Mouse (Mus musculus): ENCODE data around the gene Gm11938. TPM values are rescaled to one million over a fixed set of nuclear protein-coding genes. Genes with fewer than 3 reads are reported as not detected.

Gene Gm11938
- polyA plus RNA-seq, 1 experiment from 2014 or later, result not detected

DNA sequence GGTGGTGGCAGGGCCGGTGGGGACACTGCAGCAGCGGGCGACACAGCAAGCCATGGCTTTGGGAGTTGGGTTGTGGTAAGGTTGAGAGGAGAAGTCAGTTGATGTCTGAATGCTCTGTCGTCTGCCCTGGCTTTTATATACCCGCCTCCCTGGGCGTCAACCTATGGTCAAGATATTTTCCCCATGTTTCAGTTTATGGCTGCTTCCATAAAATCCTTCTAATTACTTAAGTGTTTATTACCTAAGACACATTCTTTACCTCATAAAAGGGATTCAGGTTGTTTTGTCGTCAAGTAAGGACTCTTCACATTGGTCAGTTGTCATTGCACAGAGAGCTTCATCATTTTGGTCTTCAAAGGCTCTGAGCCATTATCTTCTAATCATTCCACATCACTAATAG is 36.6 kb downstream of the Gm11938 start, which contains the start of gene Krtap3-1:
Gene Krtap3-1, minus strand, starts transcription at position 101 of the 400 bp plus-strand sequence.
- no peaks in the 10 kb centered on the region for H3K36me3 ChIP-seq
- no peak for ATAC-seq
- no peak within 1 kb of the TSS for H3K27ac ChIP-seq
- no peaks in the 10 kb centered on the region for H3K9me3 ChIP-seq
- no peaks in the 10 kb centered on the region for H3K4me1 ChIP-seq (replicated peaks)
- WGBS, result 93% methylated on average over 7 of the region's 7 CpGs
- H3K4me2 ChIP-seq (replicated peaks), result no peak within 1 kb of the TSS
- H3K9ac ChIP-seq (replicated peaks), result no peak within 1 kb of the TSS
- H3K27me3 ChIP-seq, result no peaks in the 10 kb centered on the region
- no peak within 1 kb of the TSS for H3K4me3 ChIP-seq (replicated peaks)

DNA sequence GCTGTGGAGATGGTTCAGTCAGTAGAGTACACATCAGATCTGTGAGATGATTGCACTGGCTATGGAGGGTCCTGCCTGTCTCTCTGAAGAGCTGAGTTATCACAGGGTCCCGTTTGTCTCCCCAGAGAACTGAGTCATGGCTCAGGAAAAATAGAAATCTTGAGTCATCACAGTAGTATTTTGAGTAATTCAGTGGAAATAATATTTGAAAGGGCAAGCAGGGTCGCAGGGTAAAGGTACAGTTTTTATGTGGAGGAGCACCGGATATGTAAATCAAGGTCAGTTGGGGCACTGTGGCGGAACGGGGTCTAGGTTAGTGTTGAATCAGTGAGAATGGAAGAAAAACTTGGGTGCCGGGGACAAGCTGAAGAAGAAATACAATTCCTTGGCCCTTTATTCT is 40.5 kb downstream of the Gm11938 start:
- Histone ChIP-seq H3K4me3 (replicated peaks) (no peak overlapping the region), H3K27ac (no peak overlapping the region), H3K4me1 (replicated peaks) (no peaks in the 10 kb centered on the region), H3K36me3 (no peaks in the 10 kb centered on the region), H3K9me3 (no peaks in the 10 kb centered on the region), H3K4me2 (replicated peaks) (no peak overlapping the region), H3K9ac (replicated peaks) (no peak overlapping the region), H3K27me3 (no peaks in the 10 kb centered on the region)
- 86% methylated on average over 6 of the region's 6 CpGs for WGBS
- ATAC-seq, result no peak

DNA sequence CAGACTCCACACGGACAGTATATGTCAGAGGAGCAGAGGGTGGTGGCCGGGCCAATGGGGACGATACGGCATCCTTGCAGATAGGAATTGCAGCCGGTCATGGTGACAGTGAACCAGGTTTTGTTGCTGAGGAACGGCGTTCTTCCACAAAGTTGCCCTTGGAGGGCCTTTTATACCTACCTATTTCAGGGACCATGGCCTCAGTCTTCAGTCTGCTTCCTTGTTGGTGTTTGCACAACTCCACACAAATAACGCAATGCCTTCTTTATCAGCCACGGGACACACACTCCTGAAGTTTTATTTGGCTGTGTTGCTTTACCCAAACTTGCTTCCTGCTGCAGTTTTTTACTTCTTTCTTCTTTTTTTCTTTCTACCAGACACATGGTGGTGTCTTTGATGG is 43.7 kb downstream of the Gm11938 start, which contains the start of gene Gm11939:
Gene Gm11939, minus strand, starts transcription at position 101 of the 400 bp plus-strand sequence.
- Histone ChIP-seq H3K4me2 (replicated peaks) (no peak within 1 kb of the TSS), H3K36me3 (no peaks in the 10 kb centered on the region)
- 95% methylated on average over 9 of the region's 9 CpGs for WGBS

DNA sequence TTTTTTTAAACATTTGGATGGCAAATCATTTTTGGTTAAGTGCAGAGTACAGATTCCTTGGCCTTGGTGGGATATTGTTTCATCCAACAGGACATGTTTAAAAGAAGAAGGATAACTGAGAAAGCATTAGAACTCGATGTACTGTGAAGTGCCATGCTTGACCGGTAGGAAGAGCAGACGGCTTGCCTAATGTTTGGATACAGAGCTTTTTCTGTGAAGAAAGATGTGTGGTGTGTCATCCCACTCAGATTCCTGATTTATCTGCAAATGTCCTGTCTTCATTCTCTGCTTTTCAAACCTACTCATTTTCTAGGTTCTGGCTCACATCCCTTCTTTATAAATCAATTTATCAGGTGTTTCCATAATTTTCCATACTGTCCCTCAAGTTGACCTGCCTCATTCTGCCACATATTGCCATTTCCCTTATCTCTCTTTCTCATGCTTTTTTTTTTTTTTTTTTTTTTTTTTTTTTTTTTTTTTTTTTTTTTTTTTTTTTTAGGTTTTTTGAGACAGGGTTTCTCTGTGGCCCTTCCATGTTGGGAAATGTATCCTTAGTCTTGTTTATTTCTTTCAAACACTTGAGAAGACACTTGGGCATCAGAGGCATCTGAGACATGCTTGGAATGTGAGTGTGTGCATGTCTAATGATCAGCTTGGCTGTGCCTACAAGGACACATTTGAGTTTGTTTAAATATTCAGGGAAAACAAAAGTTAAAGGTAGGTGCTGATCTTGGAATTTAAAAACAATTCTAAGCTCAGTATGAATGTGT is 44.9 kb downstream of the Gm11938 start:
- Histone ChIP-seq H3K4me3 (replicated peaks) (no peak overlapping the region), H3K4me2 (replicated peaks) (no peak overlapping the region), H3K36me3 (no peaks in the 10 kb centered on the region), H3K9me3 (no peaks in the 10 kb centered on the region), H3K27me3 (no peaks in the 10 kb centered on the region), H3K27ac (no peak overlapping the region), H3K9ac (replicated peaks) (no peak overlapping the region), H3K4me1 (replicated peaks) (no peaks in the 10 kb centered on the region)
- ATAC-seq, result no peak
- 79% methylated on average over 3 of the region's 3 CpGs for WGBS

More for the DNA sequence above, 43.7 kb downstream of the Gm11938 start, which contains the start of gene Gm11939:
- H3K4me3 ChIP-seq (replicated peaks), result no peak within 1 kb of the TSS
- no peaks in the 10 kb centered on the region for H3K9me3 ChIP-seq
- H3K9ac ChIP-seq (replicated peaks), result no peak within 1 kb of the TSS
- no peaks in the 10 kb centered on the region for H3K4me1 ChIP-seq (replicated peaks)
- no peaks in the 10 kb centered on the region for H3K27me3 ChIP-seq
- no peak within 1 kb of the TSS for H3K27ac ChIP-seq
- ATAC-seq, result no peak

DNA sequence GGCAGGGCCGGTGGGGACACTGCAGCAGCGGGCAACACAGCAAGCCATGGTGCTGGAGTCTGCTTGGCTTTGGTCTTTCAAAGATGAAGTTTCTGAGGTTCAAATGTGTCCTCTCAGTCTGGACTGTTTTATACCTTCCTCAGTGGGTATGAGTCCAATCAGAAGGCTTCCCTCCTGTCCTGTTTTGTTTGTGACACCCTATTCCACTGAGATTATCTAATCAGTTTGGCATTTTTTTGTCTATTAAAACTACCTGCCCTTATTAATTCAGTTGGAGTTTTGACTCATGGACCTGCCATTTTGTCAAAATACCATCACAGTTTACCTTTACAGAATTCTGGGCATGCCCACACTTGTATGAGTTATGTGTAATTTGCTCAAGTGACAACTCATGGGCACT is 46.4 kb downstream of the Gm11938 start, which contains the start of gene Krtap3-2:
Gene Krtap3-2, minus strand, starts transcription at position 101 of the 400 bp plus-strand sequence.
- no peaks in the 10 kb centered on the region for H3K27me3 ChIP-seq
- no peak for ATAC-seq
- H3K9ac ChIP-seq (replicated peaks), result no peak within 1 kb of the TSS
- no peak within 1 kb of the TSS for H3K4me3 ChIP-seq (replicated peaks)
- no peaks in the 10 kb centered on the region for H3K36me3 ChIP-seq
- H3K4me1 ChIP-seq (replicated peaks), result no peaks in the 10 kb centered on the region
- no peak within 1 kb of the TSS for H3K4me2 ChIP-seq (replicated peaks)
- 88% methylated on average over 2 of the region's 2 CpGs for WGBS
- no peaks in the 10 kb centered on the region for H3K9me3 ChIP-seq
- H3K27ac ChIP-seq, result no peak within 1 kb of the TSS

DNA sequence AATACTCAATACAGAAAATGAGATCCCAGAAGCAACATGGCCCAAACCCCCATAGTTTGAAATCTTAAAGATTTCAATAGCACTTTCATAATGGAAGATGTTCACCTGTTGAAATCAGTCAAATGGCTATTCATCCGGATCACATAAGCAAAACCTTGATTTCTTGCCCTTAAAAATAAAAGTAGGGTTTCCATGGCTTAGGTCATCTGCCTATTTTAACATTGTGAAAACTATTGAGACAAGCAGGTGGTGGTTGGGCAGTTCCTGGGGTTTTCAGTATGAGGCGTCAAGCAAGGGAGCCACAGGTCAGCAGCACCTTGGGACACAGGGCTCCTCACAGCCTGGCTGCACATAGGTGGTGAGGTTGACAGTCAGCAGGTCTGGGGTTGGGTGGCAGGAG is 46.9 kb downstream of the Gm11938 start:
- no peak overlapping the region for H3K4me3 ChIP-seq (replicated peaks)
- no peaks in the 10 kb centered on the region for H3K4me1 ChIP-seq (replicated peaks)
- no peaks in the 10 kb centered on the region for H3K27me3 ChIP-seq
- ATAC-seq, result no peak
- no peak overlapping the region for H3K9ac ChIP-seq (replicated peaks)
- H3K36me3 ChIP-seq, result no peaks in the 10 kb centered on the region
- no peak overlapping the region for H3K27ac ChIP-seq
- WGBS, result 88% methylated on average over 2 of the region's 2 CpGs
- no peaks in the 10 kb centered on the region for H3K9me3 ChIP-seq
- H3K4me2 ChIP-seq (replicated peaks), result no peak overlapping the region

Other genes starting within 250 kb of the Gm11938 start
- 0.15 and 0.22 TPM in 2 replicates for gene Krt28, start 228.4 kb downstream of the Gm11938 start, polyA plus RNA-seq (2015; fragmentation: Nextera tagmentation; extraction: Ambion mirVana)
- 36.3 and 36.8 TPM in 2 replicates for gene Krt10, start 213.9 kb downstream of the Gm11938 start, polyA plus RNA-seq (2015; fragmentation: Nextera tagmentation; extraction: Ambion mirVana)
- 0.13 TPM in 1 of 2 replicates, not detected in the other for gene Krt12, start 181.0 kb downstream of the Gm11938 start, polyA plus RNA-seq (2015; fragmentation: Nextera tagmentation; extraction: Ambion mirVana)
- gene Krt20, start 165.2 kb downstream of the Gm11938 start, polyA plus RNA-seq (2015; fragmentation: Nextera tagmentation; extraction: Ambion mirVana), result 0.10 TPM in 1 of 2 replicates, not detected in the other
- gene Krt23, start 110.2 kb downstream of the Gm11938 start, polyA plus RNA-seq (2015; fragmentation: Nextera tagmentation; extraction: Ambion mirVana), result not detected in 2 replicates
- gene Krt39, start 82.0 kb downstream of the Gm11938 start, polyA plus RNA-seq (2015; fragmentation: Nextera tagmentation; extraction: Ambion mirVana), result not detected in 2 replicates
- not detected in 2 replicates for gene Krt40, start 60.1 kb downstream of the Gm11938 start, polyA plus RNA-seq (2015; fragmentation: Nextera tagmentation; extraction: Ambion mirVana)
- gene Krtap3-3, start 52.4 kb downstream of the Gm11938 start, polyA plus RNA-seq (2015; fragmentation: Nextera tagmentation; extraction: Ambion mirVana), result not detected in 2 replicates
- gene Krtap3-2, start 46.5 kb downstream of the Gm11938 start, polyA plus RNA-seq (2015; fragmentation: Nextera tagmentation; extraction: Ambion mirVana), result not detected in 2 replicates
- gene Gm11939, start 43.8 kb downstream of the Gm11938 start, polyA plus RNA-seq (2015; fragmentation: Nextera tagmentation; extraction: Ambion mirVana), result not detected in 2 replicates
- not detected in 2 replicates for gene Krtap3-1, start 36.7 kb downstream of the Gm11938 start, polyA plus RNA-seq (2015; fragmentation: Nextera tagmentation; extraction: Ambion mirVana)
- not detected in 2 replicates for gene Krtap1-5, start 22.3 kb downstream of the Gm11938 start, polyA plus RNA-seq (2015; fragmentation: Nextera tagmentation; extraction: Ambion mirVana)
- gene Krtap1-4, start 19.7 kb downstream of the Gm11938 start, polyA plus RNA-seq (2015; fragmentation: Nextera tagmentation; extraction: Ambion mirVana), result not detected in 2 replicates
- gene Krtap1-3, start 12.0 kb downstream of the Gm11938 start, polyA plus RNA-seq (2015; fragmentation: Nextera tagmentation; extraction: Ambion mirVana), result not detected in 2 replicates
- gene Krtap9-3, start 5.2 kb downstream of the Gm11938 start, polyA plus RNA-seq (2015; fragmentation: Nextera tagmentation; extraction: Ambion mirVana), result not detected in 2 replicates
- gene Gm11937, start 6.9 kb upstream of the Gm11938 start, polyA plus RNA-seq (2015; fragmentation: Nextera tagmentation; extraction: Ambion mirVana), result not detected in 2 replicates
- gene Krtap2-4, start 11.5 kb upstream of the Gm11938 start, polyA plus RNA-seq (2015; fragmentation: Nextera tagmentation; extraction: Ambion mirVana), result not detected in 2 replicates
- gene Gm11562, start 17.1 kb upstream of the Gm11938 start, polyA plus RNA-seq (2015; fragmentation: Nextera tagmentation; extraction: Ambion mirVana), result not detected in 2 replicates
- not detected in 2 replicates for gene Krtap4-1, start 24.9 kb upstream of the Gm11938 start, polyA plus RNA-seq (2015; fragmentation: Nextera tagmentation; extraction: Ambion mirVana)
- gene Krtap4-2, start 31.8 kb upstream of the Gm11938 start, polyA plus RNA-seq (2015; fragmentation: Nextera tagmentation; extraction: Ambion mirVana), result not detected in 2 replicates
- gene Krtap4-7, start 40.8 kb upstream of the Gm11938 start, polyA plus RNA-seq (2015; fragmentation: Nextera tagmentation; extraction: Ambion mirVana), result not detected in 2 replicates
- not detected in 2 replicates for gene Gm11555, start 46.9 kb upstream of the Gm11938 start, polyA plus RNA-seq (2015; fragmentation: Nextera tagmentation; extraction: Ambion mirVana)
- gene Gm11563, start 55.7 kb upstream of the Gm11938 start, polyA plus RNA-seq (2015; fragmentation: Nextera tagmentation; extraction: Ambion mirVana), result not detected in 2 replicates
- not detected in 2 replicates for gene Krtap4-6, start 62.7 kb upstream of the Gm11938 start, polyA plus RNA-seq (2015; fragmentation: Nextera tagmentation; extraction: Ambion mirVana)
- gene Gm14190, start 87.4 kb upstream of the Gm11938 start, polyA plus RNA-seq (2015; fragmentation: Nextera tagmentation; extraction: Ambion mirVana), result not detected in 2 replicates
- not detected in 2 replicates for gene Gm14180, start 131.0 kb upstream of the Gm11938 start, polyA plus RNA-seq (2015; fragmentation: Nextera tagmentation; extraction: Ambion mirVana)
- not detected in 2 replicates for gene Gm11595, start 169.6 kb upstream of the Gm11938 start, polyA plus RNA-seq (2015; fragmentation: Nextera tagmentation; extraction: Ambion mirVana)
- gene Krtap4-8, start 177.4 kb upstream of the Gm11938 start, polyA plus RNA-seq (2015; fragmentation: Nextera tagmentation; extraction: Ambion mirVana), result not detected in 2 replicates
- gene Krtap4-9, start 181.9 kb upstream of the Gm11938 start, polyA plus RNA-seq (2015; fragmentation: Nextera tagmentation; extraction: Ambion mirVana), result not detected in 2 replicates
- not detected in 2 replicates for gene Gm11596, start 190.2 kb upstream of the Gm11938 start, polyA plus RNA-seq (2015; fragmentation: Nextera tagmentation; extraction: Ambion mirVana)
- gene Gm11569, start 195.6 kb upstream of the Gm11938 start, polyA plus RNA-seq (2015; fragmentation: Nextera tagmentation; extraction: Ambion mirVana), result not detected in 2 replicates
- gene Gm11554, start 201.1 kb upstream of the Gm11938 start, polyA plus RNA-seq (2015; fragmentation: Nextera tagmentation; extraction: Ambion mirVana), result not detected in 2 replicates
- gene Krtap4-13, start 206.6 kb upstream of the Gm11938 start, polyA plus RNA-seq (2015; fragmentation: Nextera tagmentation; extraction: Ambion mirVana), result not detected in 2 replicates
- not detected in 2 replicates for gene Gm11564, start 212.4 kb upstream of the Gm11938 start, polyA plus RNA-seq (2015; fragmentation: Nextera tagmentation; extraction: Ambion mirVana)
- not detected in 2 replicates for gene 2300003K06Rik, start 234.8 kb upstream of the Gm11938 start, polyA plus RNA-seq (2015; fragmentation: Nextera tagmentation; extraction: Ambion mirVana)
- not detected in 2 replicates for gene Krtap4-16, start 248.3 kb upstream of the Gm11938 start, polyA plus RNA-seq (2015; fragmentation: Nextera tagmentation; extraction: Ambion mirVana)

All from midbrain, embryonic 13.5 days (tissue).